Mouse (Mus musculus): ENCODE measurements around the gene Cftr. TPM values are rescaled to one million over a fixed set of nuclear protein-coding genes. Genes with fewer than 3 reads are reported as not detected.

The Cftr gene
- total RNA-seq (2018; cell fraction: chromatin; rRNA removed), result under 1 TPM in 1 of 26 experiments, not detected in 25; 0.09 TPM
- total RNA-seq (2018; cell fraction: cytosol; rRNA removed), result not detected
- total RNA-seq (2018; cell fraction: nucleus; rRNA removed), result not detected
- not detected in 3 replicates for polyA plus RNA-seq (2018)

DNA sequence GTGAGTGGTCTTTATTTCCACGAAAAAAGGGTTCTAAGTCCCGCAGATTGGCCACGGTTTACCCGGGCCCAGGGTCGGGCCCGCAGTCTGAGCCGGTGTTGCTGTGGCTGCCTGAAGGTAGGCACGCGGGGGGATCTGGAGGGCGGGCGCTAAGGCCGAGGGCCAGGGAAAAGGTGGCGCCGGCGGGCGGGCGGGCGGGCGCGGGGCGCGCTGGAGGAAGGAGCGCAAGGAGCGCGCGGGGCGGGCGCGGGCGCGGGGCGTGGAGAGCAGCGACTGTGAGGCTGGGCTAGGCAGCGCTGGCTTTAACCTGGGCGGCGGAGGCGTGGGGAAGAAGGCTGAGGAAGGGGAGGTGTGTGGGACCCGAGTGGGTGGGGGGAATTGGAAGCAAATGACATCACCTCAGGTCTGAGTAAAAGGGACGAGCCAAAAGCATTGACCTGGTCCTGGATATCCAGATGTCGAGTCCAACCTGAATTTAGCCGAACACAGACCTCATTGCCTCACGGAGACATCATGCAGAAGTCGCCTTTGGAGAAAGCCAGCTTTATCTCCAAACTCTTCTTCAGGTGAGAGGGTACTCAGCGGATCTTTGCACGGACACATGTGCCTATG lies at the start of gene Cftr:
Gene Cftr, plus strand, starts transcription at position 377 of the 612 bp plus-strand sequence.
- Histone ChIP-seq H3K27ac (no peak within 1 kb of the TSS), H3K4me3 (ENCODE audit: inconsistent target) (no peak within 1 kb of the TSS), H3K79me2 (ENCODE audit: inconsistent target) (no peaks in the 10 kb centered on the region), H3K36me3 (ENCODE audit: inconsistent target) (no peaks in the 10 kb centered on the region)
- WGBS (ENCODE audit: missing documents), result 3% methylated on average over 45 of the region's 45 CpGs

DNA sequence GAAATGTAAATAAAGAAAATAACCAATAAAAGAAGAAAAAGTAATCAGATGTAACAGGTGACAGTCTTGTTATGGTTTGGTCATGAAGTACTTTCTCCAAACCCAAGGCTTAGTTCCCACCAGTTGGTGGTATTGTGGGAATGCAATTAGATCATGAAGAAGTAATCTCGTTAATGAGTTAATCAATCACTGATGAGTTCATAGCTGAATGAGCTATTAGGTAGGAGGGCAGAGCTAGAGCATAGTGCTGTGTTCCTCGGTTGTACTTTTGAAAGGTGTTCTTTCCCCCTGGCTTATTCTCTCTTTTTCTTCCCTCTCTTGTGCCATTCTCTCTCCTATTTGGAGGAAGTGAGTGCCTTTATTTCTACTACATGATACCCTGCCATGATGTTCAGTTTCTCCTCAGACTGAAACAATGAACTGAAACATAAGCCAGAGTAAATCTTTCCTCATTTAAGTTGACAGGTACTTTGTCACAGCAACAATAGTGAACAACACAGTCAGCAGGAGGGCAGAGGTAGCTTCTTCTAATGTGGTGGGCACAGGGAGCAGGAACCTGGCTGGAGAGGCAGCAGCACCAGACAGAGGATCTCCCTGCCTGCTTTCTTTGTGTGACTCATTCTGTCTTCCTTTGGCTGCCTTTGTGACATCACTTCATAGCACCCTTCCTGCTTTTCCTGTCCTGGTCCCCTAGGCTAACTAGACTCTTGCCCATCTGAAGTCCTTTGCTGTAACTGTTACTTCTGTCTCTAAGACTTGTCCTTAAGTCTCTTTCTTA lies 43.1 kb upstream of the Cftr start:
- WGBS (ENCODE audit: missing documents), result 83% methylated on average over 2 of the region's 2 CpGs
- no peaks in the 10 kb centered on the region for H3K36me3 ChIP-seq (ENCODE audit: inconsistent target)
- no peak overlapping the region for H3K27ac ChIP-seq
- no peaks in the 10 kb centered on the region for H3K79me2 ChIP-seq (ENCODE audit: inconsistent target)
- no peak overlapping the region for H3K4me3 ChIP-seq (ENCODE audit: inconsistent target)

DNA sequence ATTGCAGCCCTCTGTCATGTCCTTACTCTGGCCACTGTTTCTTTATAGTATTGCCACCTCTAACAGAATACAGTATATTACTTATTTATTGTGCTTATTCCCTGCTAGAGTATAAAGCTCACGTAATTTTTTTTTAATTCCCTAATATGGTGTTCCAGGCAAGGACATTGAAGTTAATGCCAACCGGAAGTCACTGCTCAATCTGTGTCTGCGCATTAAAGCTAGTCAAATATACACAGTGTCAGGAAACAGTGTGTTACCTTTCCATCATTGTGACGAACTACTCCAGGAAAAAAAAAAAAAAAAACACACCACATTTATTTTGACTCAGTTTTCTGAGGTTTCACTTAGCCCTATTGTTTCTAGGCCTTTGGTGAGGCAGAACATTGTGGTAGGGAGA lies 42.4 kb upstream of the Cftr start:
- Histone ChIP-seq H3K79me2 (ENCODE audit: inconsistent target) (no peaks in the 10 kb centered on the region), H3K4me3 (ENCODE audit: inconsistent target) (no peak overlapping the region), H3K27ac (no peak overlapping the region), H3K36me3 (ENCODE audit: inconsistent target) (no peaks in the 10 kb centered on the region)
- 82% methylated on average over 4 of the region's 4 CpGs for WGBS (ENCODE audit: missing documents)

DNA sequence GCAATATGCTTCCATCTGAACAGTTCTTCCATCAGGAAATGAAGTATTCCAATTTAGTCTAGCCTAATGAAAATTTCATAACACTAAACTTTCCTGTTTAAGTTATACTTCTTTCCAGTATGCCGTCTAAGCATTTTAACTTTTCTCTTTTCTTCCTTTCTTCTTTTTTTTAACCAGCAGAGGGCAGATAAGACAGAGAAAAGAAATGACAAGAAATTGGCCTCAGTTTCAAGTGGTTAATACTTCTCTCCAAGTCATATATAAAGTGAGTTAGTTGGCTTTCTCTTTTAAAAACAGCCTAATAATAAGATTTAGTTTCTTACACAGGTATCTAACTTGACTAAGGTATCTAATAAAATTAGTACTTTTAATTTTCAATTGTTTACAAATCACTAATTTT lies 35.2 kb upstream of the Cftr start:
- WGBS (ENCODE audit: missing documents), result 33% methylated on average over 1 of the region's 1 CpGs
- Histone ChIP-seq H3K79me2 (ENCODE audit: inconsistent target) (no peaks in the 10 kb centered on the region), H3K27ac (no peak overlapping the region), H3K4me3 (ENCODE audit: inconsistent target) (no peak overlapping the region), H3K36me3 (ENCODE audit: inconsistent target) (no peaks in the 10 kb centered on the region)

DNA sequence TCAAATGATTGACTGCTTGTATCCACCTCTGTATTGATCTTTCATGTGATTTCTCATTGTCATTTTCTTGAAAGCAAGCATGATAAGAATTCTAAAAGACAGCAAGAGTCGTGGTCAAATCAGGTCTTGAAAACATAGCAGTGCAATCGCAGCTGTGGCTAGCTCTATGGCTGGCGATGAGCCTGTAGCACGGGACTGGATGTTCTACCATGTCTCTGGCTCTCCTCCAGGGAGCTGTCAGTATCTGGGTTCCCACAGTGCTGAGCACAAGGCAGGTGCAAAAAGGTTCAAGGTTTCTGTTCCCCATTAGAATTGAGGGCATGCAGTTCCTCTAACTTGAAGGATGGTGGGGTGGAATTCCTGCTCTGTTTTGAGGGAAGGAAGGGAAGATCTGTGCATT lies 17.5 kb upstream of the Cftr start:
- H3K4me3 ChIP-seq (ENCODE audit: inconsistent target), result no peak overlapping the region
- H3K27ac ChIP-seq, result no peak overlapping the region
- H3K36me3 ChIP-seq (ENCODE audit: inconsistent target), result no peaks in the 10 kb centered on the region
- H3K79me2 ChIP-seq (ENCODE audit: inconsistent target), result no peaks in the 10 kb centered on the region
- WGBS (ENCODE audit: missing documents), result 49% methylated on average over 4 of the region's 4 CpGs

DNA sequence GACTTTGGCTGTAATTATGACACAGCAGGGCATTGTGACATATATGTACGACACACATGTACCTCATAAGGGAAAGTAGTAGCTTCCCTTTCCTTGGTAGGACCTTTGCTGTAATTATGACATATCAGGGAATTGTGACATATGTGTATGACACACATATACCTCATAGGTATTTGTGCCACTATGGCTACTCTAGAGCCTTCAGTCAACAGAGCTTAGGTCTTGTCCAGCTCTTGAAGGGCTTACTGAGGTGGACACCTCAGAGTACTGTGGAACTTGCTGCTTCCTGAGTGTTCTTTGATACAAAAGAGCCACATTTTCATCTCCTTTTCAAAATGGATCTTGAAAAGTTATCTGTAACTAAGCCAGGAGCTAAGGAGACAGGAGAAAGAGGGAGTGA lies 869 bp upstream of the Cftr start:
- no peak overlapping the region for H3K27ac ChIP-seq
- 62% methylated on average over 1 of the region's 1 CpGs for WGBS (ENCODE audit: missing documents)
- H3K36me3 ChIP-seq (ENCODE audit: inconsistent target), result no peaks in the 10 kb centered on the region
- H3K79me2 ChIP-seq (ENCODE audit: inconsistent target), result no peaks in the 10 kb centered on the region
- H3K4me3 ChIP-seq (ENCODE audit: inconsistent target), result no peak overlapping the region

DNA sequence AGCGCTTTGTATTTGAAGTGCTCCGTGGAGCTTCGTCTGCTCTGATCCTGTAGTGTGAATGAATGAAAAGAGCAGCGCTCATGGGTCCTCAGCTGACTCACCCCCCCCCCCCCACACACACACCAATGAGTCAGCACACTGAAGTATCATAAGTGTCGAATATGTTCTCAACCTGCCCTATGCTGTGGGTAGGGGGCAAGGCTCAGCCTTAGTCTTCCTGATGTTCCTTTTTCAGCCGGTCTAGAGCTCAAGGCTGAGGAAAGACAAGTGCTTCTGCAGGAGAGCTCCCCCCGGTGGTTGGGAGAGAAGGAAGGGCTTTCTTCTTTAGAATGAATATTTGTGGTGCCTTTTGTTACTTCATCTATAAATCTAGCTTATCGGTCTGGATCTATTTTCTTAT lies 1.1 kb downstream of the Cftr start:
- no peak overlapping the region for H3K27ac ChIP-seq

DNA sequence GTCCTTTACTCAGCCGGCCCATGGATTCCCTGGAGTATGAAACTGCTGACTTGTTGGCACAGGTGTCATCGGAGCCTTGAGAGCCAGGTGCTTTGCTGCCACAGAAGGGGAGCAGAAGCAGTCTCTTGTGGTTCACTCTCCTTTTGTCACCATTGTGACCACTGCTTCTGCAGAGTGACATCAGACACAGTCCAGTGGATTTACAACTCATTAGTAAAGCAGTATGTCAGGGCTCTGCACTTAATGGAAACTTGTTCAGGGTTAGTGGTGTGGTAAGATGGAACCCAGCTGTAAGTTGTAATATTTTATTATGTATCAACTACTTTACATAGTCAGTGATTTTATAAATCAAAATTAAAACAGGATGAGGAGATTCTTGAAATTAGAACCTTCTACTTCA lies 7.0 kb downstream of the Cftr start:
- WGBS (ENCODE audit: missing documents), result 95% methylated on average over 2 of the region's 2 CpGs

More for the DNA sequence above, 1.1 kb downstream of the Cftr start:
- H3K4me3 ChIP-seq (ENCODE audit: inconsistent target), result no peak overlapping the region
- H3K36me3 ChIP-seq (ENCODE audit: inconsistent target), result no peaks in the 10 kb centered on the region
- 43% methylated on average over 7 of the region's 8 CpGs for WGBS (ENCODE audit: missing documents)
- H3K79me2 ChIP-seq (ENCODE audit: inconsistent target), result no peaks in the 10 kb centered on the region

DNA sequence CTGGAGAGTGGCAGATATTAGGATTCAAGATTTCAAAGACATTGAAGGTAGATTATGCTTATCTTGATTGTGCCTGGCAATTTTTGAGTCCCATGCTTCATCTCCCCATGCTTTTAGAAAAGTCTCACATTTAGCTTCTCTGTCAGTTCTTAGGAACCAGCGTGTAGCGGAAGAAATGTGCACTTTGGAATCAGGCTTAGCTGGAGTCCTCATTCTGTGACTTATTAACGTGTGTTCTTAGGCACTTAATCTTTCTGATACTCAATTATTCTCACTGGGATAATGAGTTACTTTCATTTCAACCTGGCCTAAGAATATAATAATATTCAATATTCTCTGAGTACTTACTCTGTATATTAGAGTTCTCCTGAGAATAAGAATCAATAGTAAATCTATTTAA lies 10.2 kb downstream of the Cftr start:
- WGBS (ENCODE audit: missing documents), result 97% methylated on average over 3 of the region's 3 CpGs
- no peaks in the 10 kb centered on the region for H3K36me3 ChIP-seq (ENCODE audit: inconsistent target)
- H3K79me2 ChIP-seq (ENCODE audit: inconsistent target), result no peaks in the 10 kb centered on the region
- H3K4me3 ChIP-seq (ENCODE audit: inconsistent target), result no peak overlapping the region
- no peak overlapping the region for H3K27ac ChIP-seq

More for the DNA sequence above, 7.0 kb downstream of the Cftr start:
- H3K79me2 ChIP-seq (ENCODE audit: inconsistent target), result no peaks in the 10 kb centered on the region
- H3K27ac ChIP-seq, result no peak overlapping the region
- no peaks in the 10 kb centered on the region for H3K36me3 ChIP-seq (ENCODE audit: inconsistent target)
- H3K4me3 ChIP-seq (ENCODE audit: inconsistent target), result no peak overlapping the region

DNA sequence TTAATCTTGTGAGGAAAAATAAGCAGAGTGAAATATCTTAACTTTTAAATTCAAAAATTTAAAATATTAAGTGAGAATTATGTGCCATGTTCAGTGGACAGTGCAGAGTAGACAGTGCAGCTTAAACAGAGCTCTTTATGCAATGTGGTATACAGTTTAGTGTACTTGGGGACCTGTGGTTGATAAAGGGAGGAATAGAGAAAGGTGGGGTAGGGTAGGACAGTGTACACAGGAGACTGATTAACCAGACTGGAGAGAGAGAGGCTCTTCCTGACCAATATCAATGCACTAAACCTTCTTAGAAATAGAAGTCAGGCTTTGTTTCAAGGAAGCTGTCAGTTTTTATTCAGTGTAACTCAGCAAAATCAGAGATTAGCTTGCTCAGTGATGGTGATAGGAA lies 12.4 kb downstream of the Cftr start:
- Histone ChIP-seq H3K79me2 (ENCODE audit: inconsistent target) (no peaks in the 10 kb centered on the region), H3K36me3 (ENCODE audit: inconsistent target) (no peaks in the 10 kb centered on the region), H3K4me3 (ENCODE audit: inconsistent target) (no peak overlapping the region), H3K27ac (no peak overlapping the region)

DNA sequence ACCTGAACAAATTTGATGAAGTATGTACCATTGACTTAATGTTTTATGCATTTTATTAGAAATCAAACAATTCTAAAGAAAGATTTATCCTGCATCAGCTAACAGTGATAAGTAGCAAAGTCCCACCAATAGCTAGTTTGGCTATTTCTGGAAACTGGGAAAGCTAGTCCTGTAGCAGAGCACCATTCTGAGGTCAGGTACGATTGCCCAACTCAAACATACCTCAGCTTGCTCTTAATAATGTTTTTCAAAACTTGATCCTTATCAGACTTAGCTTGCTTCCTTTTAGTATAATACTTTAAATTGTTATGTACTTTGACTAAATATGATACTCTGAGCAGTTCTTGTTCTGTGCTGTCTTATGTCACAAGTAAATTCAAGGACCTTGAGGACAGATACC lies 50.2 kb downstream of the Cftr start:
- Histone ChIP-seq H3K36me3 (ENCODE audit: inconsistent target) (no peaks in the 10 kb centered on the region), H3K79me2 (ENCODE audit: inconsistent target) (no peaks in the 10 kb centered on the region), H3K4me3 (ENCODE audit: inconsistent target) (no peak overlapping the region), H3K27ac (no peak overlapping the region)
- 57% methylated on average over 1 of the region's 1 CpGs for WGBS (ENCODE audit: missing documents)

DNA sequence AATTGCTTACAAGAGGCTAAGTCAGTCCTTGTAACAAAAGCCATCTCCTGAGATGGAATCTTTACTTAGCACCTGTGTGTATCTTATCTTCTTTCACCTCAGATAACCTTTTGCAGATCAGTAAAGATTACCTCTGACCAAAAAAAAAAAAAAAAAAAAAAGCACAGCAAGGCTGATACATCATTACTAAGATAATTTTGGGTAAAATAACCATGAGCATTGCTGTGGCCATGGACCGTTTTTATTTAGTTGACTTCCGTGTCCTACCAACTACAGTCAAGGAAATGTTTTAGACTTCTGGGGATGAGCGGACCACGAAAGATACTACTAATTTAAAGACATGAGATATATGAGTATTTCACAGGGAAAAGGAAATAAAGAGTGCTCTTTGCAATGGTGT lies 52.7 kb downstream of the Cftr start:
- Histone ChIP-seq H3K27ac (no peak overlapping the region), H3K36me3 (ENCODE audit: inconsistent target) (no peaks in the 10 kb centered on the region), H3K4me3 (ENCODE audit: inconsistent target) (no peak overlapping the region), H3K79me2 (ENCODE audit: inconsistent target) (no peaks in the 10 kb centered on the region)
- 94% methylated on average over 4 of the region's 4 CpGs for WGBS (ENCODE audit: missing documents)

DNA sequence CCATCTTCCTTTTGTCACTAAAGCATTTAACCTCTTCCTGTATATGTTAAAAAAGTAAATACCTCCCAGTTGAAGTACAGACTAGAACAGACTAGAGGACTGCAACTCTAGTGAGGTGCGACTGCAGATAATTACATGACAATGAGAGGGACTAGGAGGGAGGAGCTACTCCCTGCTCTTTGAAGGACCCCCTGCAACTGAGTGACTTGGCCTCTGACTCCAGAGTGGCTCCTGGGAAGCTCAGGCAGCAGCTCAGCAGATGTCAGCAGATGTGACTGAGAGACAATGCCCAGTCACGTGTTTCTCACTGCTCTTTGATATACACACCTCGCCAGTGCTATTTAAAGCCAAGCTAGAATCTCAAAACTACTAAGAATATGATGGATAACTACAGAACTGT lies 54.7 kb downstream of the Cftr start:
- H3K27ac ChIP-seq, result no peak overlapping the region
- no peaks in the 10 kb centered on the region for H3K79me2 ChIP-seq (ENCODE audit: inconsistent target)
- WGBS (ENCODE audit: missing documents), result 84% methylated on average over 3 of the region's 3 CpGs
- no peaks in the 10 kb centered on the region for H3K36me3 ChIP-seq (ENCODE audit: inconsistent target)
- H3K4me3 ChIP-seq (ENCODE audit: inconsistent target), result no peak overlapping the region

DNA sequence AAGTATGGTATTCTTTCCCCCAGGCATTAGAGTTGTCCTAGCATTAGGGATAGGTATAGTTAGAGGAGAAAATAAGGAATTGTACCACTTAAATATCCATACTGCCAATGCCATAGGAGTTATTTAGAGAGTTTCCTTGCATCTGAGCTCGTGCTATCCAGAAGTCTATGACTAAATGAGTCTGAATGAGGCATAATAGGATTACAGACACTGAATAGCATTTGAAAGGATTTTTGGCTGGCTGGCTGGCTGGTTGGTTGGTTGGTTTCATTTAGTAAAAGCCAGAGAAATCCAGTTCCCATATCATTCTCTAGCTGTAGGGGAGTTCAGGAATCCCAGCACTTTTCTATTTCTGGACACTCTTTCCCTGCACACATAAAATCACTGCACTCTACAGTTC lies 76.0 kb downstream of the Cftr start:
- 79% methylated on average over 1 of the region's 1 CpGs for WGBS (ENCODE audit: missing documents)

DNA sequence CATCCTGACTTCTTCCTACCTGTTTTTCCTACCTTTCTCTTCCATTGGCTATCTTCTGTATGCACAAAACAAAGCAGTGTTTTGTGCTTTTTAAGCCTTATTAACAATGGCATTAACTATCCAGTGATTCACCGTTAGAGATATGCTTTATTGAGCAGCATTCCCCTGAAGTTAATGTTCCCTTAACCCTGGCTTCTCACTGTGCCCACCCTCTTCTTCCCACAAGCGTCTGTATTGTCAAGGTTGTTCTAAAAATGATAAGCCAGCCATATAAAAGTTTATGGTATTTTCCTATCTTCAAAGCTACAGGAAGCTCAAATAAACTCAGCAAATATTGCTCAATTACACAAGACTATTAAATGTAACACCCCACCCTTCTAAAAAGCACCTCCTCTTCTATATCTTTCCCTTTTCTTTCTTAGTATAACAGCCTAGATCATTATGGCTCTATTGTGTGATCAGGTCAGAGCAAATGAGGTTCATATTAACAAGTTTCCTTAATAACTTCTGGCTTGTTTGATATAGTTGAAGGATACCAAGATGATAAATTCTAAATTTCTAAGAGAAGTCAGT lies 77.5 kb downstream of the Cftr start:
- WGBS (ENCODE audit: missing documents), result 92% methylated on average over 2 of the region's 2 CpGs
- no peaks in the 10 kb centered on the region for H3K79me2 ChIP-seq (ENCODE audit: inconsistent target)
- no peaks in the 10 kb centered on the region for H3K36me3 ChIP-seq (ENCODE audit: inconsistent target)
- H3K4me3 ChIP-seq (ENCODE audit: inconsistent target), result no peak overlapping the region
- no peak overlapping the region for H3K27ac ChIP-seq

More for the DNA sequence above, 76.0 kb downstream of the Cftr start:
- H3K27ac ChIP-seq, result no peak overlapping the region
- no peak overlapping the region for H3K4me3 ChIP-seq (ENCODE audit: inconsistent target)
- no peaks in the 10 kb centered on the region for H3K36me3 ChIP-seq (ENCODE audit: inconsistent target)
- no peaks in the 10 kb centered on the region for H3K79me2 ChIP-seq (ENCODE audit: inconsistent target)

Data from macrophage (primary cell).